Mouse (Mus musculus) lung, postnatal 0 days (tissue): ENCODE data around the gene Icos.

Source experiments
- CTCF ChIP-seq: IDR thresholded peaks from 2 replicates; pipeline ENCODE4 v1.5.1; 2016; ENCODE audit warnings: antibody characterized with exemption, mild to moderate bottlenecking
- EP300 ChIP-seq: IDR thresholded peaks from 2 replicates; pipeline ENCODE4 v1.6.1; 2016; ENCODE audit warnings: antibody characterized with exemption, mild to moderate bottlenecking, control low read depth

DNA sequence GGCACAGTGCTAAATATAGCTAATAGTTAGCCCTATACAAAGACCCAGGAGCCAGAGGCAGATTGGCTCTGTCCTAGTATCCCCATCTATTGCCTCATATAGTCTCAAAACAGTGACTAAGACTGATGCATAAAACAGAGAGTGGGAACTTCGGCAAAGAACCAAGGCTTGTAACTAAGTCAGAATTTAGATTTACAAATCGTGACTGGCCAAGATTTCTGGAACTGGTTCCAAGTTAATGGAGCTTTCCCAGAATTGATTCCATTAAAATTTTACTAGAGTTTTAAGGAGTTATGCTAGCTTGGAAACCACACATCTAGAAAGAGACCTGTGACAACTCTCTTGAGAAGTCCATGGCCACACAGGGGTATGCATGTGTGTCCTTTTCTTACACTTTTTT lies 65.1 kb downstream of the Icos start:
- TF ChIP-seq CTCF: no peak
- TF ChIP-seq EP300: no peak
